Mouse (Mus musculus) G1E (cell line): ENCODE results near the gene Btbd2.

Experiments
- CTCF ChIP-seq: IDR thresholded peaks from 2 replicates; pipeline ENCODE4 v1.5.1; 2012; ENCODE audit warnings: low read depth, low read length, inconsistent platforms, mixed read lengths
- GATA1 ChIP-seq: IDR thresholded peaks from 2 replicates; pipeline ENCODE4 v1.6.1; 2012; ENCODE audit warnings: borderline replicate concordance, low read length, inconsistent platforms, mixed read lengths

- TF ChIP-seq CTCF, result no peak
- no peak for TF ChIP-seq GATA1
Observed at GRCm38 (mm10) chr10:80698605-80699004, 41.7 kb upstream of the Btbd2 start.
